Mouse (Mus musculus) hindbrain, postnatal 0 days (tissue): Measurements from ENCODE around the gene Nadsyn1. TPM values are rescaled to one million over a fixed set of nuclear protein-coding genes. Genes with fewer than 3 reads are reported as not detected.
A peak's percentile ranks its signal among the peaks of the same experiment; 100 is the strongest.

Experiments used
- ATAC-seq: fragments of 200-750 bp; cut with Nextera tagmentation; 2 replicates; pipeline ENCODE4 v1.8.0; 2017; ENCODE audit warnings: mild to moderate bottlenecking, moderate TSS enrichment, moderate library complexity
- DNase-seq: peaks from one replicate; pipeline ENCODE4 v3.0.0-alpha.2; 2015; ENCODE audit warnings: low spot score
- H3K27ac ChIP-seq: fragments of 300-500 bp; sonication (generic); 2 replicates; pipeline ENCODE4 v1.5.1; 2014; ENCODE audit warnings: mild to moderate bottlenecking
- H3K27me3 ChIP-seq: fragments of 300-500 bp; sonication (generic); 2 replicates; pipeline ENCODE4 v1.6.1; 2014; ENCODE audit warnings: low read length, mixed read lengths; ENCODE audit not compliant: insufficient read depth
- H3K36me3 ChIP-seq: fragments of 300-500 bp; sonication (generic); 2 replicates; pipeline ENCODE4 v1.6.1; 2014; ENCODE audit warnings: low read length, mixed read lengths; ENCODE audit not compliant: insufficient read depth
- H3K4me1 ChIP-seq: fragments of 300-500 bp; sonication (generic); 2 replicates; pipeline ENCODE4 v1.6.1; 2014; ENCODE audit warnings: antibody characterized with exemption, low read length, mixed read lengths; ENCODE audit not compliant: insufficient read depth
- H3K4me2 ChIP-seq: fragments of 300-500 bp; sonication (generic); 2 replicates; pipeline ENCODE4 v1.6.1; 2014; ENCODE audit warnings: low read depth, mild to moderate bottlenecking, low read length, moderate library complexity, mixed read lengths
- H3K4me3 ChIP-seq: fragments of 300-500 bp; sonication (generic); 2 replicates; pipeline ENCODE4 v1.5.1; 2014; ENCODE audit warnings: low read length
- H3K9ac ChIP-seq: fragments of 300-500 bp; sonication (generic); replicated peaks from 2 replicates; pipeline ENCODE4 v1.6.1; 2014; ENCODE audit warnings: mild to moderate bottlenecking, low read length, moderate library complexity, mixed read lengths
- H3K9me3 ChIP-seq: fragments of 300-500 bp; sonication (generic); 2 replicates; pipeline ENCODE4 v1.6.1; 2016; ENCODE audit warnings: low read length, mixed read lengths
- CTCF ChIP-seq: IDR thresholded peaks from 2 replicates; pipeline ENCODE4 v1.5.1; 2016; ENCODE audit warnings: antibody characterized with exemption, control low read depth, low read depth
- WGBS: fragments of 180-500 bp; shearing (Covaris S2); extraction: QIAGEN DNeasy Blood & Tissue Kit; methylation state at CpG from one replicate; pipeline ENCODE4 v1.1.7; 2014; 5-methylcytosine and 5-hydroxymethylcytosine counted together
- polyA plus RNA-seq: library from polyadenylated mRNA; unstranded; fragments of >200 nt; fragmentation: Nextera tagmentation; extraction: Ambion mirVana; gene quantifications from 2 replicates; pipeline ENCODE4 v1.2.1, GENCODE M21; 2015
- total RNA-seq: library from RNA; depleted of rRNA; stranded (reverse); fragments of >200 nt; gene quantifications from 2 replicates; pipeline ENCODE4 v1.2.3, GENCODE M21; 2014; rRNA removed

Gene Nadsyn1
- total RNA-seq (8.7 and 10.7 TPM in 2 replicates), polyA plus RNA-seq (4.6 and 5.1 TPM in 2 replicates)

DNA sequence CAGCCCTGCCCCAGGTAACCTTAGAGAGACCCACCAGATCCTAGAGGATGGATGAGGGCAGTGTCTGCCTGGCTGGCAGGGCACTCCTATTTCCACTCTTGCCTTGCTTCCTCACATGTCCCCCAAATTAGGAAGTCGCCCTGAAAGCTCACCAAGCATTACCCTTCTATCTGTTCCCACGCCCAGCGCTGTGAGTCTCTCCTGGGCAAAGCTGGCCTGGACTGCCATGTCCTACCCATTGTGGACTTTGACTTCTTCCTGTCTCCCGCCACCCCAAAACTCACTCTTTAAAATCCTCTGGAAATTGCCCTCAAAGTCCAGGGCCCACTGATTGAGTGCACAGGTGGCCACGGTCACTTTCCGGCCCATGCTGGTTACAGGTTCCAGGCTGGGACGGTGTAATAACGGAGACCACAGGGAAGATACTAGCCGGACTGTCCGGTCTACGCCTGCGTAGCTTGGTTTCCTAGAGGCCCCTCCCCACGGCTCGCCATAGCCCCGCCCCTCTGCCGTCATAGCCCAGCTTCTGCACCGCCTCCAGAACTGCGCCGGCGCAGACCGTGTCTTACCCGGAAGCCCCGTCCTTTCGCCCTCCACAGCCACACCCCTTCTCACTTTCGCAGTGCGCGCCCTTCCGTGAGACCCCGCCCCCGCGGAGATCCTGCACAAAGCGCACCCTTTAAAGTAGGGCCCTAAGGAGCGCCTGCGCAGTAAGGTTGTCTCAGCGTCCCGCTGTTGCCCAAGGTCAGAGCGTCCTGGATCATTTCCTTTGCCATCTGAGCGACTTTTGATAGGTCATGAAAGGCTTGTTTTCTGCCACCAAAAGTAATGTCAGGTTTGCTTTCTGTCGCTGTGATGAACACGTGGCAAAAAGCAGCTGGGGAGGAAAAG is at the start of gene Nadsyn1, which contains the start of gene Dhcr7:
TSS of gene Nadsyn1 (minus strand) at position 475 of the 891 bp plus-strand sequence.
TSS of gene Dhcr7 (plus strand) at position 771 of the 891 bp plus-strand sequence.
- whole genome bisulfite sequencing, result under 1% methylated on average over 38 of the region's 40 CpGs
- H3K27me3 ChIP-seq, result no peaks in the 10 kb centered on the region
- H3K36me3 ChIP-seq, result no peaks in the 10 kb centered on the region; the same call in 1 of the 2 replicates
- peak within 1 kb of the TSS; percentile 74 for H3K9ac ChIP-seq
- ATAC-seq (peak; percentile 99), DNase-seq (peak; percentile 99)
- no peak for TF ChIP-seq CTCF
- peak within 1 kb of the TSS; percentile 59 for H3K4me3 ChIP-seq
- H3K9me3 ChIP-seq, result no peaks in the 10 kb centered on the region
- peak within 1 kb of the TSS; percentile 62 for H3K27ac ChIP-seq
- peaks cover 8% of the 10 kb centered on the region; the same call in 1 of the 2 replicates for H3K4me1 ChIP-seq
- peak within 1 kb of the TSS; percentile 74 for H3K4me2 ChIP-seq

DNA sequence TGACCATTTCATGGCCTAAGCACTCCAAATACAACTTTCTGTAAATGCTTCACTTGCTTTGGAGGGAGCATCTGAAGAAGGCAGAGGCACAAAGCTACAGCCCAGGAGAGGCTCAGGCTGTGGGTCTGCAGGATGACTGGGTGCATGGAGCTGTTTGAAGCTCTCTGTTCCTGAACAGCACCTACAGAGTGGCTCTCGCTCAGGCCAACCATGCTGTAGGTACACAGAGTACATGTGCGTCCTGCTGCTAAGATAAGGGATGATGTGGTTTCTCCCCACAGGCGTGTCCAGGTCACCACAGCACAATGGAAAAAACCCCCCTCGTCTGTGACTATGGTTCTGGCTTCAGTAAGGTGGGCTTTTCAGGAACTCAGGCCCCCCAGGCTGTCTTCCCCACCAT is 46.2 kb upstream of the Nadsyn1 start:
- Histone ChIP-seq H3K9ac (no peak overlapping the region), H3K4me1 (no peaks in the 10 kb centered on the region), H3K4me3 (no peak overlapping the region), H3K36me3 (no peaks in the 10 kb centered on the region), H3K4me2 (no peak overlapping the region), H3K27me3 (no peaks in the 10 kb centered on the region), H3K9me3 (no peaks in the 10 kb centered on the region), H3K27ac (no peak overlapping the region)
- ATAC-seq, result no peak
- TF ChIP-seq CTCF, result no peak
- no peak for DNase-seq
- WGBS, result 89% methylated on average over 4 of the region's 4 CpGs

DNA sequence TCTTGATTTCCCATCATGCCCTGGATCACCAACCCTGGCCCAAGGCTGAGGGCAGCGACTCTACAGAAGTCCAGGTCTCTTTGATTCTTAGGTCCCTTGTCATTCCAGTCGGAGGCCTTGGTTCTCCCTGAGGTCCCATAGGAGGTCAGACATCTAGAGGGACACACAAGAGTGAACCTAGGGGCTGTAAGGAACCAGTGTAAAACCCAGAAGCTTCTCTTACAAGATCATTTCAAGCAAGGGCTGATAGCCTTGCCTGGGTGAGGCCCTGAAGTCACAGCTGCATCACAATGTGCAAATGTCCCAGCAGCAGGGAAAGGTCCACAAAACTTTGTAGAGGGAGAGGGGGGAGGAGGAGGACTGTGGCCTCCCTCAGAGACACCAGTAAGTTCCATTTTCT is 43.9 kb upstream of the Nadsyn1 start, which contains the start of gene Gm498:
TSS of gene Gm498 (plus strand) at position 301 of the 400 bp plus-strand sequence.
- WGBS, result 70% methylated on average over 2 of the region's 2 CpGs
- Histone ChIP-seq H3K4me1 (no peaks in the 10 kb centered on the region), H3K4me3 (no peak within 1 kb of the TSS), H3K27ac (no peak within 1 kb of the TSS), H3K4me2 (no peak within 1 kb of the TSS), H3K36me3 (no peaks in the 10 kb centered on the region), H3K27me3 (no peaks in the 10 kb centered on the region), H3K9ac (no peak within 1 kb of the TSS), H3K9me3 (no peaks in the 10 kb centered on the region)
- no peak for DNase-seq
- ATAC-seq, result no peak
- TF ChIP-seq CTCF, result no peak

DNA sequence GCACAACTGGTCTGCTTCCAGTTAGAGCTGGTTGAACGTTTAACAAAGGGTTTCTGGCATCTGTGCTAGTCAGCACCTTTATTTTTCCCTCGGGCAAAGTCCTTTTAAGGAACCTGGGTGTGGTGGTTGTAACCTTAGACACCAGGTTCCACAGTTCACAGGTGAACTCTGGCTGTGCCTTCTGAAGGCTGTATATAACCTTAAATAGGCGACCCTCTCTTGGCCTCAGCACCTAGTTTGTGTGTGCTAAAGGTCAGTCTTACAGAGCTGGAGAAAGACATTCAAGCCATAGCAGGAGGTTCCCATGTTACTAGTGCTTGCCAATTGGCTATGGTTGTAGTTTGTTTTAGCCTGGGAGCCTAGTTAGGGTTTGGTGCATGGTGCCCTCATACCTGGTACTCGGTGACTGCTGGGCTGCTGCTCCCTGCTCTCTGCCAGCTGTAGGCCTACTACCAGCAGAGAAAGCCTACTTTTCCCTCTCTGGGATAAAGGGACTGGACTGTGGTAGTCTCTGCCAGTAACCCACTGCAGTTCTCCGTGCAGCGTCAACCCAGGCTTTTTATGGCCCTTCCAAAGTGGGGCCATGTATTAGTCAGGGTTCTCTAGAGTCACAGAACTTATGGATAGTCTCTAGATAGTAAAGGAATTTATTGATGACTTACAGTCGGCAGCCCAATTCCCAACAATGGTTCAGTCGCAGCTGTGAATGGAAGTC is 26.3 kb upstream of the Nadsyn1 start:
- 93% methylated on average over 6 of the region's 8 CpGs for WGBS
- no peak for ATAC-seq

DNA sequence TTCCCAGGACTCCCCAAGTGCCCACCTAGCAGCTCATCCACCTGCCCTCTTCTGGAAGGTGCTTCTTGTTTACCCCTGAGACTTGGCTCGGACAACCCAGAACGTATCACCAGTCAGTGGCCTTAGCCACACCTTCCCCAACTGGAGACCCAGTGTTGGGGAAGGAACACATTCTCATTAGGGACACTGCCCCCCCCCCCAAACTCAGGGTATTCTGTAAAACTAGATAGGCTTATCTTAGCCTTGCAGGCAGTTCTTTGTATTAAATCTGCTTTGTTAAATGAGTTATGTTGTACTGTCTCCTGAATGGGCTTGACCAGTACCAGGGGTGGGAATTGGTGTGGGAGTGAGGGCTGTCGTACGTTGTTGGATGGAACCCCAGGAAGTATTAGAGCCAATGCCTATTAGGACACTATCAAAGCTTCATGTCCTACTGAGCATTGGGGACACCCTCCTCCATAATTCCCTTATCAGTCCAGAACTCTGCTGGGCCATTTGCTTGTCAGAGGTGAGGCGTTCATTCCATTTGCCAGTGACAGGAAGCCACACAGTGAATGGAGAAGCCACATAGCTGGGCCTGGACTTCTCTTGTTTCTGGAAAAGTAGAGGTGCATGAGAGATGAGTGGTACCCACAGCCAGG is 25.6 kb upstream of the Nadsyn1 start:
- Histone ChIP-seq H3K9me3 (no peaks in the 10 kb centered on the region), H3K27ac (no peak overlapping the region), H3K4me1 (no peaks in the 10 kb centered on the region), H3K9ac (no peak overlapping the region), H3K27me3 (no peaks in the 10 kb centered on the region), H3K4me2 (no peak overlapping the region), H3K36me3 (peaks cover 57% of the 10 kb centered on the region), H3K4me3 (no peak overlapping the region)
- 86% methylated on average over 5 of the region's 5 CpGs for WGBS
- no peak for ATAC-seq
- DNase-seq, result no peak
- no peak for TF ChIP-seq CTCF

More for the DNA sequence above, 26.3 kb upstream of the Nadsyn1 start:
- Histone ChIP-seq H3K9me3 (no peaks in the 10 kb centered on the region), H3K27ac (no peak overlapping the region), H3K27me3 (no peaks in the 10 kb centered on the region), H3K4me1 (no peaks in the 10 kb centered on the region), H3K4me3 (no peak overlapping the region), H3K36me3 (peaks cover 51% of the 10 kb centered on the region), H3K4me2 (no peak overlapping the region), H3K9ac (no peak overlapping the region)
- DNase-seq, result no peak
- TF ChIP-seq CTCF, result no peak

DNA sequence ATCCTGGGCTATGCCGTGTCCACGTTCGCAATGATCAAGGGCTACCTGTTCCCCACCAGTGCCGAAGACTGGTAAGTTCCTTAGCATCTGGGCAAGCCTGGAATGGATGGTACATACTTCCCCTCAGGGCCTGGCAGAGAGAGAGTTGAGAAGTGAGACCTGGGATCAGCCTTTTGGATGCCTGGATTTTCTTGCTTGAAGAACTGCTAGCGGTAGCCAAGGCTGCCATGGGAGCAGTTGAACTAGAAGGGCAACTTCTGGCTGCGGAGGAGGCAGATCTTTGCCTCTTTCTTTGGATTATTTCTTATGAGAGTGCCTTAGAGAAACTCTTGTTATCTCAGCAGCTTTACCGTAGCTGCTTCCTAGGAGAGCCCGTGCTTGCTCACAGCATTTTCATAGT is 18.7 kb upstream of the Nadsyn1 start:
- no peak for ATAC-seq
- Histone ChIP-seq H3K27ac (no peak overlapping the region), H3K9me3 (no peaks in the 10 kb centered on the region), H3K4me2 (no peak overlapping the region), H3K36me3 (peaks cover 80% of the 10 kb centered on the region), H3K4me1 (no peaks in the 10 kb centered on the region; the same call in 1 of the 2 replicates), H3K27me3 (no peaks in the 10 kb centered on the region), H3K4me3 (no peak overlapping the region), H3K9ac (no peak overlapping the region)
- no peak for DNase-seq
- WGBS, result 98% methylated on average over 8 of the region's 8 CpGs
- TF ChIP-seq CTCF, result no peak
